ENCODE assay signal across 9 mouse cellular contexts in genomic region chr6:52220865-52221310, GRCm38 (mm10). TPM values are rescaled to one million over a fixed set of nuclear protein-coding genes. Genes with fewer than 3 reads are reported as not detected.
DNase-seq lines count a peak whose midpoint lies in the region; ATAC-seq and TF ChIP-seq lines count a peak whose summit lies in the region.
"Had no signal": no experiment of that assay in that cellular context is flagged by ENCODE, and none has a peak within 500 bp of the region (broad histone marks: within the 10 kb centered on the region; RNA-seq: fewer than 3 reads in every experiment).

No protein-coding gene starts in this region.

- H3K27ac ChIP-seq in embryonic facial prominence, embryonic 14.5 days (replicated peaks; ENCODE audit: low read depth, low read length), result no peak overlapping the region
- peak overlapping the region; percentile 99 for H3K27ac ChIP-seq in limb, embryonic 12.5 days
- H3K27ac ChIP-seq in neural tube, embryonic 15.5 days (replicated peaks), result peak overlapping the region; percentile 100

- no peaks in the 10 kb centered on the region for H3K36me3 ChIP-seq in embryonic facial prominence, embryonic 14.5 days (ENCODE audit: control insufficient read depth, insufficient read depth, low read length)
- H3K36me3 ChIP-seq in limb, embryonic 12.5 days, result peaks cover 14% of the 10 kb centered on the region
- H3K36me3 ChIP-seq in neural tube, embryonic 15.5 days, result no peaks in the 10 kb centered on the region

- peaks cover 3% of the 10 kb centered on the region; the same call in 1 of the 2 replicates for H3K4me1 ChIP-seq in lung, adult 2 months (ENCODE audit: control insufficient read depth, insufficient read depth, low read length)
- H3K4me1 ChIP-seq in embryonic facial prominence, embryonic 14.5 days (ENCODE audit: control insufficient read depth, insufficient read depth, low read length), result peaks cover 10% of the 10 kb centered on the region; the same call in 1 of the 2 replicates
- peaks cover 45% of the 10 kb centered on the region for H3K4me1 ChIP-seq in limb, embryonic 12.5 days (replicated peaks)
- peaks cover 54% of the 10 kb centered on the region for H3K4me1 ChIP-seq in neural tube, embryonic 15.5 days

- 40% methylated on average over 12 of the region's 12 CpGs for WGBS in lung, adult 2 months
- WGBS in embryonic facial prominence, embryonic 14.5 days, result 13% methylated on average over 12 of the region's 12 CpGs
- WGBS in limb, embryonic 12.5 days, result 2% methylated on average over 12 of the region's 12 CpGs
- 2% methylated on average over 12 of the region's 12 CpGs for WGBS in neural tube, embryonic 15.5 days

- no peak for DNase-seq in lung, adult 2 months
- no peak for DNase-seq in lung, postnatal 4 days
- no peak for DNase-seq in embryonic facial prominence, embryonic 14.5 days (ENCODE audit: low spot score)
- no peak for DNase-seq in urinary bladder, adult 18-20 months (ENCODE audit: low spot score in 2 of 2)
- no peak for DNase-seq in adrenal gland, postnatal 10 days
- DNase-seq in T-cell, adult 2 months (ENCODE audit: low spot score), result no peak

- H3K4me2 ChIP-seq in embryonic facial prominence, embryonic 14.5 days (ENCODE audit: low read depth, low read length), result peak overlapping the region; percentile 94
- H3K4me2 ChIP-seq in limb, embryonic 12.5 days, result peak overlapping the region; percentile 96
- peak overlapping the region; percentile 85 for H3K4me2 ChIP-seq in neural tube, embryonic 15.5 days

- TF ChIP-seq POLR2A in lung, adult 2 months (IDR thresholded peaks at IDR 0.05; ENCODE audit: borderline replicate concordance, extremely low read depth, low read depth, low read length), result no peak

- H3K9ac ChIP-seq in embryonic facial prominence, embryonic 14.5 days (ENCODE audit: low read depth, low read length), result no peak overlapping the region
- peak overlapping the region; percentile 100 for H3K9ac ChIP-seq in limb, embryonic 12.5 days (replicated peaks)
- peak overlapping the region; percentile 84 for H3K9ac ChIP-seq in neural tube, embryonic 15.5 days (replicated peaks)

- no peaks in the 10 kb centered on the region for H3K9me3 ChIP-seq in embryonic facial prominence, embryonic 14.5 days (ENCODE audit: control insufficient read depth, low read length)
- H3K9me3 ChIP-seq in limb, embryonic 12.5 days, result no peaks in the 10 kb centered on the region
- H3K9me3 ChIP-seq in neural tube, embryonic 15.5 days (replicated peaks), result no peaks in the 10 kb centered on the region

- TF ChIP-seq CTCF in lung, adult 2 months (IDR thresholded peaks at IDR 0.05; ENCODE audit: insufficient read depth, low read length), result no peak

- H3K27me3 ChIP-seq in embryonic facial prominence, embryonic 14.5 days (replicated peaks; ENCODE audit: control insufficient read depth, insufficient read depth, low read length), result peaks cover 100% of the 10 kb centered on the region
- H3K27me3 ChIP-seq in limb, embryonic 12.5 days, result no peaks in the 10 kb centered on the region; the same call in 1 of the 2 replicates
- H3K27me3 ChIP-seq in neural tube, embryonic 15.5 days (replicated peaks), result no peaks in the 10 kb centered on the region

- H3K4me3 ChIP-seq in lung, adult 2 months (replicated peaks; ENCODE audit: extremely low read depth, low read depth, low read length), result peak overlapping the region; percentile 82
- peak overlapping the region; percentile 49 for H3K4me3 ChIP-seq in embryonic facial prominence, embryonic 14.5 days (ENCODE audit: low read depth, low read length)
- peak overlapping the region; percentile 89 for H3K4me3 ChIP-seq in limb, embryonic 12.5 days (replicated peaks)
- H3K4me3 ChIP-seq in neural tube, embryonic 15.5 days (replicated peaks), result peak overlapping the region; percentile 65

- ATAC-seq in embryonic facial prominence, embryonic 14.5 days (ENCODE audit: low read depth), result no peak
- no peak for ATAC-seq in limb, embryonic 12.5 days (ENCODE audit: insufficient number of reproducible peaks, insufficient read depth, low FRiP score, low TSS enrichment, low read depth)
- ATAC-seq in neural tube, embryonic 15.5 days (ENCODE audit: low FRiP score), result no peak

RNA-seq across cellular contexts. Expression of gene Hoxa7, which starts 0.8 kb away (rescaled TPM):
- 6.6 and 8.3 TPM in 2 replicates for polyA plus RNA-seq in lung, adult 2 months (2012; rRNA removed)
- 0.21 and 1.4 TPM in 2 replicates for polyA plus RNA-seq in embryonic facial prominence, embryonic 14.5 days (2014; fragmentation: Nextera tagmentation; extraction: Ambion mirVana)
- 11.7 and 13.8 TPM in 2 replicates for polyA plus RNA-seq in limb, embryonic 12.5 days (2016; fragmentation: Nextera tagmentation; extraction: Ambion mirVana)
- 86.8 and 109 TPM in 2 replicates for polyA plus RNA-seq in neural tube, embryonic 15.5 days (2015; fragmentation: Nextera tagmentation; extraction: Ambion mirVana)
- total RNA-seq in adrenal gland, postnatal 10 days (2021), result 10 to 100 TPM; 21.5 to 26.6 TPM
- polyA plus RNA-seq: activated CD4-positive, CD25-positive, alpha-beta regulatory T cell, adult 4 months had no signal

RNA-seq across cellular contexts. Expression of gene Gm28308, which starts 7.7 kb away (rescaled TPM):
- polyA plus RNA-seq in lung, adult 2 months (2012; rRNA removed), result 0.37 and 0.39 TPM in 2 replicates
- not detected in 2 replicates for polyA plus RNA-seq in embryonic facial prominence, embryonic 14.5 days (2014; fragmentation: Nextera tagmentation; extraction: Ambion mirVana)
- 2.1 TPM in 1 of 2 replicates, not detected in the other for polyA plus RNA-seq in limb, embryonic 12.5 days (2016; fragmentation: Nextera tagmentation; extraction: Ambion mirVana)
- polyA plus RNA-seq in neural tube, embryonic 15.5 days (2015; fragmentation: Nextera tagmentation; extraction: Ambion mirVana), result not detected in 2 replicates
- 1 to 10 TPM in 1 of 2 experiments, under 1 TPM in 1; 0.91 to 1.5 TPM for total RNA-seq in adrenal gland, postnatal 10 days (2021)
- polyA plus RNA-seq: activated CD4-positive, CD25-positive, alpha-beta regulatory T cell, adult 4 months had no signal

RNA-seq across cellular contexts. Expression of gene Hoxa3, which starts 7.8 kb away (rescaled TPM):
- 12.8 and 13.4 TPM in 2 replicates for polyA plus RNA-seq in lung, adult 2 months (2012; rRNA removed)
- polyA plus RNA-seq in embryonic facial prominence, embryonic 14.5 days (2014; fragmentation: Nextera tagmentation; extraction: Ambion mirVana), result 2.8 TPM in 2 replicates
- 7.7 and 7.9 TPM in 2 replicates for polyA plus RNA-seq in limb, embryonic 12.5 days (2016; fragmentation: Nextera tagmentation; extraction: Ambion mirVana)
- 10.7 and 14.6 TPM in 2 replicates for polyA plus RNA-seq in neural tube, embryonic 15.5 days (2015; fragmentation: Nextera tagmentation; extraction: Ambion mirVana)
- total RNA-seq in adrenal gland, postnatal 10 days (2021), result 10 to 100 TPM in 1 of 2 experiments, 1 to 10 TPM in 1; 5.9 to 13.5 TPM

RNA-seq across cellular contexts. Expression of gene Hoxa9, which starts 10.0 kb away (rescaled TPM):
- polyA plus RNA-seq in lung, adult 2 months (2012; rRNA removed), result 0.23 TPM in 1 of 2 replicates, not detected in the other
- 0.33 and 2.3 TPM in 2 replicates for polyA plus RNA-seq in embryonic facial prominence, embryonic 14.5 days (2014; fragmentation: Nextera tagmentation; extraction: Ambion mirVana)
- 74.7 and 77.4 TPM in 2 replicates for polyA plus RNA-seq in limb, embryonic 12.5 days (2016; fragmentation: Nextera tagmentation; extraction: Ambion mirVana)
- 64.3 and 77.5 TPM in 2 replicates for polyA plus RNA-seq in neural tube, embryonic 15.5 days (2015; fragmentation: Nextera tagmentation; extraction: Ambion mirVana)
- 1 to 10 TPM; 3.0 to 4.4 TPM for total RNA-seq in adrenal gland, postnatal 10 days (2021)

RNA-seq across cellular contexts. Expression of gene Hoxa6, which starts 12.4 kb away (rescaled TPM):
- 1.7 and 2.3 TPM in 2 replicates for polyA plus RNA-seq in lung, adult 2 months (2012; rRNA removed)
- 0.48 TPM in 1 of 2 replicates, not detected in the other for polyA plus RNA-seq in embryonic facial prominence, embryonic 14.5 days (2014; fragmentation: Nextera tagmentation; extraction: Ambion mirVana)
- polyA plus RNA-seq in limb, embryonic 12.5 days (2016; fragmentation: Nextera tagmentation; extraction: Ambion mirVana), result 3.1 and 4.1 TPM in 2 replicates
- 10.3 and 15.0 TPM in 2 replicates for polyA plus RNA-seq in neural tube, embryonic 15.5 days (2015; fragmentation: Nextera tagmentation; extraction: Ambion mirVana)
- total RNA-seq in adrenal gland, postnatal 10 days (2021), result 1 to 10 TPM; 4.8 to 8.6 TPM
- polyA plus RNA-seq: activated CD4-positive, CD25-positive, alpha-beta regulatory T cell, adult 4 months had no signal
